Mouse (Mus musculus): ENCODE data around the gene Skp2.

The Skp2 gene

DNA sequence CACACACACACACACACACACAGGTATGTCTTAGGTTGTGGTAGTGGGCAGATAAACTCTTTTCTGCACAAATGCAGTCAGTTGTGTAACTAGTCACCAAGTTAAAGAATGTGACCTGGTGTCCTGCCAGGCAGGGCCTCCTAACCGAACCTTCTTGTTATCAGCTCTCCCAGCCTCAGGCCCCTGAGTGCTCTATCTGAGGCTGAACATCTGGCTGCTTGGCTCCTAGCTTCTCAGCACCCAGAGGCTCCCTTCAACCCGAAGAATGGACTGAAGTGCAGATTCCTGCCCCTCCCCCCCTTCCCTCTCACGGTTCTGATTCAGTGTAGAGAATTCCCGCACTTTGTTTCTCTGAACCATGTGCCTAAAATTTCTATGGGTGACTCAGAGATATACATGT, 80.6 kb downstream of the Skp2 start:
- peak; percentile 69 for DNase-seq (ENCODE audit: low spot score)

DNA sequence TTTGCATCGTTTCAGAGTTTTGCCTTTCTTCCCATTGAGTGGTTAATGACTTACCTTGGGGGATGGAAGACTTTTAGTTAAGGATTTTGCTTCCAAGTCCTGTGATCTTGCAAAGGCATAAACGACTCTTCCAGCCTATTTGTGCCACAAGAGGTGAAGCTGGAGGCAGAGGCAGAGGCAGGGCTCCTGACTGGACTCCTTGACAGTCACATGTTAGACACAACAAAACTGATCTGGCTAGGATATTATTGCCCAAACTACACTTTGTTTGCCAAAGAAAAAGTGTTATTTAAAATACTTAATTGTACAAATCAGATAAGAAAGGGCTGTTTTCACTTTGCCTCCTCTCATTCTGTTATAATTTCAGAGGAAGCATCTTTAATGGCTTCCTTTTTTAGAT, 81.1 kb downstream of the Skp2 start:
- no peak for DNase-seq (ENCODE audit: low spot score)

DNA sequence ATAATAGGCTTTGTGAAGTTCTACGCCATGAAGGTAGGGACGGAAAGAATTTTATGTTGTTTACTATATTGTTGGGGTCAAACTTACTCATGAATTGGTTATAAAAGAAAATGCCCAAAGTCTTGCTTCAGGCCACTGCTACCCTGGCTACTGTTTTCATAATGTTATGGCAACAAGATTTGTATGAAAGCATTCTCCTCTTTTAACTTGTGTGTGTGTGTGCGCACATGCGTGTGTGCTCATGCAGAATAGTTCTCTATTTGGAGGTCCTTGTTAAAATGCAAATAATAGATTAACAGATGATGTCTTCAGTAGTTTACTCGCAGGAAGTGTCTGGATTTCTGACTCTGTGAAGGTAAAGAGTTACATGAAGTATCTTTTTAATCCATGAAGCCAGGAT, 81.5 kb downstream of the Skp2 start:
- DNase-seq (ENCODE audit: low spot score) = no peak

DNA sequence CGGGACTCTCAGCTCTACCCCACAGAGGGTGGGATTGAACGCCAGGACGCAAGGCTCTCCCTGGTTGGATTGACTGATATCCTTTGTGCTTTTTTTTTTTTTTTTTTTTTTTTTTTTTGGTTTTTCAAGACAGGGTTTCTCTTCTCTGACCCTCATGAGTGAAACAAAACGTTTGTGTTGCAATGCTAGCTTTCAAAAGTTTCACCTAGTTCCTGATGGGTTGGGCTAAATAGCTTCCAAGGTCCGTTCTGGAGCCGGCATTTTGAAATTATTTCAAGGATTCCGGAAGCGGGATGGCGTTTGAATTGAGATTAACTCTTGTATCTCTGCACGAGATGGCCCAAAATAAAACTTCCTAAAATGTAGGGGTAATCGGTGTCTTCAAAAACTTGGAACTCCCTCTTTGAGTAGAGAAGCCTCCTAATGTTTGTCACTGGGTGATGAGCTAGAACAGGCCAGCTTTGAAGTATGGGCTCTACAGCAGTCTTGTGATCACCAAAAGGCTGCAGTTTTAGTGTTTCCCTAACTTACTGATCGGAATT, 82.1 kb downstream of the Skp2 start:
- no peak for DNase-seq (ENCODE audit: low spot score)

DNA sequence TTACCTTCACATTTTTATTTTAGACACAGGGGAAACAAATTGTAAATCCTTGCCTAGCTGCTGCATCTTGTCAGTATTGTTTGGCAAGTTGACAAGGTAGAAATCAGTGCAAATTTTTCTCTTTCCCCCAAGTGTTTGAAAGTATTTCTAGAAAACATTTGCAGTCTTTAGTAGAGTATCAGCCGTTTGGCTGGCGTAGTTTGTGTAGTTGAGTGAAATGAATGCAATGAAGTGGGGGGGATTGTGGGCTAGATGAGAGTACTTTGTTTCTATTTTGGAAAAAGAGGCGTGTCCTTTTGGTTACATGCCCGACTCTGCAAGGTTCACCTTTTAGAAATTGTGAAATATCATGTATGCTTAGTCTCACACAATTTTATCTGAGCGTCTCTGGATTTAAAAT, 82.6 kb downstream of the Skp2 start:
- no peak for DNase-seq (ENCODE audit: low spot score)

DNA sequence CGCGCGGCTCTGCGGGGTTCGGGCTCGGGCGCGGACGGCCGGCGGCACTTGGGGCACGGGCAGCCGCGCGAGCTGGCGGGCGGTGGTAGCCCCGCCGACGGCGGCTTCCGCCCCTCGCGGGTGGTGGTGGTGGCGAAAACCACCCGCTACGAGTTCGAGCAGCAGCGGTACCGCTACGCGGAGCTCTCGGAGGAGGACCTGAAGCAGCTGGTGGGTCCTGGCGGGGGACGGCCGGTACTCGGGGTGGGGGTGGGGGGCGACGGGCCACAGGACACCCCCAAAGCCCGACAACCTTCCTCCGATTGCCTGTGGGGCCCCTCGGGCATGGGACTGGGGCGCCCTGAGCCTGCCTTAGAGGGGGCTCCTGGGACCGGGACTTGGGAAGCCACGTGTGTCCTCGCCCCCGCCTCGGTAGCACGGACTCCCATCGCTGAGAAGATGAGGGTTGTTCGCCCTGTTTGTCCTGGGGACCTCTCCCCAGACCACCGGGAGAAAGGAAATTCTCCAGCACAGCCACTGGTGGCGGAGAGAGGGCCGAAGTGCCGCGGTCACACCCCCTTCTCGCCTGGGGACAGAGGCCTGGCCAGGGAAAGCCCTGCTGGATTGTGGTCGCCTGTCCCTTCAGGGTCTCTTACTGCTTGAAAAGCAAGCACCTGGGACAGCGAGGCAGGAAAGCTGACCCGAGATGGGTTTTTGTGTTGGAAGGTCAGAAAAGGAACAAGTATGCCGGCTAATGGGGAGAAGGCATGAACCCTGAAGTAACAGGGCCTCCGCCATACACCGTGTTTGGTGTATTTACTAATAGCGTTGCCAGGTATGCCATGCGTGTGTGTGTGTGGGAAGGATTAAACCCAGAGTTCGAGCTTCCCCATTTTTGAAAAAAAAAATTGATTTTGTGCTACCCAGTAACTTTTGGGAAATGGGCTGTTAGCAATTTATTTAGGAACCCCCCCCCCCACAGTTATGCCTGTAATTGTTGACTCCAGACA, 83.4 kb downstream of the Skp2 start:
- DNase-seq (ENCODE audit: low spot score) = peak; percentile 50

DNA sequence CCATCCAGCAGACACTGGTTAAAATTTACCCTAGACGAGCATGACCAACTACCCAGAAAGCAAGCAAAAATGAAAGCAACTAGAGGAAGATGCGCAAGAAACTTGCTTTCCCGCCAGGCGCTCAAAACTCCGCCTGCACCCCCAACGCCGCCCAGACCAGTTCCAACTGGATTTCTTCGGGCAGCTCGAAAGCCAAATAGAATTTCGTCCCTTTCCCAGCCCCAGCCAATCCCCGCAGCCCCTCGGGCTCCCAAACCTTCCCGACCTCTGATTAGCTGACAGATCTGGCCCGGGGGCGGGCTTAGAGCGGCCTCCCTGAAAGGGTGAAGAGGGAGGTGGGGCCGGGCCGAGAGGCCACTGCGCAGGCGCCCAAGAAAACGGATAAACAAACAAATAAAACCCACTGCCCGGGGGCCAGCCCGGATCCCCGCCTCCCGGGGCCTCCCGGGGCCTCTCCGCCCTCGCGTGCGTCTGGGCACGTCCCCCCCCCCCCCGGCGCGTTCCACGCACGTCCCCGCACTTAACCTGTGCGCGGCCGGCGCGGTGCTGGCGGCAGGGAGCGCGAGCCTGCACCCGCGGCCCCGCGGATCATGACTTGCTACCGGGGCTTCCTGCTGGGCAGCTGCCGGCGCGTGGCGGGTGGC, 84.2 kb downstream of the Skp2 start, which contains the start of gene Nadk2:
Nadk2 (plus strand) TSS at position 349 of the 644 bp plus-strand sequence.
- DNase-seq (ENCODE audit: low spot score) = peak; percentile 97

DNA sequence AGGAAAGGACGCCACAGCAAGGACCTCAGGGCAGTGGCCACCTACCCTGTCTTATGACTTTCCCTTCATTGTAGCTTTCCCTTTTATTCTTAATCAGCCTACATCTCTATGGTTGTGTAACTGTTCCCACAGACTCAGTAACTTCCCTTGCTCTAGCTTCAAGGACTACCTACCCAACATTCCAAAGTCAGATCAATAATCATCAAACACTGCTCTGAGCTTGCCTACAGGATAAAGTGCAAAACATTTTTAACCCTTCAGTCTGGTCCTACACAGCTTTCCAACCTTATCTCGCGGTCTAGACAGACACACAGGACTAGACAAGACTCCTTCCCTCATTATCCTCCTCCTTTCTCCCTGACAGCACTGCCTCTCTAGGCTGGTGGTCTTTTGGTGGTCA, 84.9 kb downstream of the Skp2 start:
- DNase-seq (ENCODE audit: low spot score) = no peak

DNA sequence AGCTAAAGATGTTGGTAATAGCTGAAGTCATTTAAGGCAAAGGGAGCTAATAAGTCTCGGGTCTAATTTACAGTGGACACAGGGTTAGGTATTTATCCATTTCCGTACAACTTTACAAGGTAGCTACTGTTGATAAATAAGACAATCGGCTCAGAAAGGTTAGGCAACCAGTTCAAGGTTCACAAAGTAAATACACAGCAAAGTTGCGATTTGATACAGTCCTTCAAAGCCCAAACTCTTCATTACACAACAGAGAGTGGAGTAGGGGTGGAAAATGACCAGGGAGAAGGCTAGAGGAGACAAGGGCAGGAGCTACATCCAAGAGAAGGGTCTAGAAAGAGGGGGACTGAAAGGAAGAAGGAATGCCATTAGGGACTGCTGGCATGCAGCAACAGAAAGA, 86.3 kb downstream of the Skp2 start:
- DNase-seq (ENCODE audit: low spot score) = no peak

Data from spleen, adult 12 weeks (tissue).